Mouse (Mus musculus): ENCODE measurements around the gene Adamts16.
"Not testable (repeated sequence)": the region's sequence is repeated elsewhere in the genome, so short reads cannot be mapped to it uniquely, and the experiment has no call there.

Gene Adamts16

GRCm38 (mm10) chr13:70841421-70841904, at the start of gene Adamts16:
Gene Adamts16, minus strand, starts transcription at chr13:70841811.
- no peak for DNase-seq (ENCODE audit: low spot score)

GRCm38 (mm10) chr13:70887136-70887535, 45.5 kb upstream of the Adamts16 start:
- no peak for DNase-seq (ENCODE audit: low spot score)

- DNase-seq (ENCODE audit: low spot score): no peak
Observed at GRCm38 (mm10) chr13:70885006-70885405, 43.4 kb upstream of the Adamts16 start.

- no peak for DNase-seq (ENCODE audit: low spot score)
Observed at GRCm38 (mm10) chr13:70883891-70884890, 42.6 kb upstream of the Adamts16 start.

GRCm38 (mm10) chr13:70879971-70880370, 38.4 kb upstream of the Adamts16 start:
- not testable (repeated sequence) for DNase-seq (ENCODE audit: low spot score)

- DNase-seq (ENCODE audit: low spot score): no peak
Observed at GRCm38 (mm10) chr13:70877550-70877913, 35.9 kb upstream of the Adamts16 start.

GRCm38 (mm10) chr13:70876648-70877549, 35.3 kb upstream of the Adamts16 start:
- peak; percentile 66 for DNase-seq (ENCODE audit: low spot score)

- DNase-seq (ENCODE audit: low spot score): peak; percentile 66
Observed at GRCm38 (mm10) chr13:70875411-70875949, 33.9 kb upstream of the Adamts16 start.

GRCm38 (mm10) chr13:70874741-70875140, 33.1 kb upstream of the Adamts16 start:
- DNase-seq (ENCODE audit: low spot score): no peak

- not testable (repeated sequence) for DNase-seq (ENCODE audit: low spot score)
Observed at GRCm38 (mm10) chr13:70873851-70874250, 32.2 kb upstream of the Adamts16 start.

- no peak for DNase-seq (ENCODE audit: low spot score)
Observed at GRCm38 (mm10) chr13:70871049-70871448, 29.4 kb upstream of the Adamts16 start.

- DNase-seq (ENCODE audit: low spot score): peak; percentile 61
Observed at GRCm38 (mm10) chr13:70866971-70867625, 25.5 kb upstream of the Adamts16 start.

- DNase-seq (ENCODE audit: low spot score): no peak
Observed at GRCm38 (mm10) chr13:70865867-70866266, 24.3 kb upstream of the Adamts16 start.

GRCm38 (mm10) chr13:70862162-70862908, 20.7 kb upstream of the Adamts16 start:
- no peak for DNase-seq (ENCODE audit: low spot score)

GRCm38 (mm10) chr13:70853601-70854000, 12.0 kb upstream of the Adamts16 start:
- no peak for DNase-seq (ENCODE audit: low spot score)

- no peak for DNase-seq (ENCODE audit: low spot score)
Observed at GRCm38 (mm10) chr13:70846933-70847332, 5.3 kb upstream of the Adamts16 start.

- DNase-seq (ENCODE audit: low spot score): no peak
Observed at GRCm38 (mm10) chr13:70845526-70845925, 3.9 kb upstream of the Adamts16 start.

- no peak for DNase-seq (ENCODE audit: low spot score)
Observed at GRCm38 (mm10) chr13:70842126-70842525, 515 bp upstream of the Adamts16 start.

- DNase-seq (ENCODE audit: low spot score): peak; percentile 36
Observed at GRCm38 (mm10) chr13:70840161-70840560, 1.4 kb downstream of the Adamts16 start.

GRCm38 (mm10) chr13:70837571-70837970, 4.0 kb downstream of the Adamts16 start:
- DNase-seq (ENCODE audit: low spot score): no peak

GRCm38 (mm10) chr13:70836246-70836645, 5.4 kb downstream of the Adamts16 start:
- DNase-seq (ENCODE audit: low spot score): no peak

Measured in yolk sac, embryonic 10.5 days (tissue).